22 mouse cellular contexts compared by ENCODE assay signal in the genomic region with DNA sequence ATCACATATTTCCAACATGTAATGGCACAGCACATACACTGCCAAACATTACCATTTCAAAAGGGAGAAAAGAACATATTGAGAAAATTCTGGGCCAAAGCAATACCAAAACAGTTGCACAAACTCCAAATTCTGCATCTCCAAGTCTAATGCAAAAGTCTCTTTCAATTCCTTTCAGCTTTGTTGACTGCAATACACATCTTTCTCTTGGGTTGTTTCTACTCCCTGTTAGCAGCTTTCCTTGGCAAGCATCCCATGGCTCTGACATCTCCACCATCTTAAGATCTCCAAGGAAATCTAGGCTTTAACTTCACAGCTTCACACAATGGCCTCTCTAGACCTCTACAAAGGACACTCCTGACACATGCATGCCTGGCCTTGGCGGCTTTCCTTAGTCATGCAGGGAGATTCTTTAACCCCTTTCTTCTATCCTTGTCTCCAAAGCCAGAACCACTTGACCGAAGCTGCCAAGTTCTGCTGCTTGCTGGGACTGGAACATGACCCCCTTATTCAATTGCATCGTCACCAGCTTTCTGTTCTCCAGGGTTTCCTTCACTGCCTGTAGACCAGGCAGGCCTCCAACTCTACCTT.
DNase-seq lines count a peak whose midpoint lies in the region; ATAC-seq and TF ChIP-seq lines count a peak whose summit lies in the region.
"Had no signal": no experiment of that assay in that cellular context is flagged by ENCODE, and none has a peak within 500 bp of the region (broad histone marks: within the 10 kb centered on the region; RNA-seq: fewer than 3 reads in every experiment).

No protein-coding gene starts in this region.

- H3K36me3 ChIP-seq in embryonic facial prominence, embryonic 14.5 days (ENCODE audit: control insufficient read depth, insufficient read depth, low read length) = no peaks in the 10 kb centered on the region
- no peaks in the 10 kb centered on the region for H3K36me3 ChIP-seq in embryonic facial prominence, embryonic 10.5 days (replicated peaks)
- H3K36me3 ChIP-seq in liver, postnatal 0 days (replicated peaks; ENCODE audit: insufficient read depth, low read length) = no peaks in the 10 kb centered on the region
- H3K36me3 ChIP-seq: hindbrain, embryonic 13.5 days; intestine, embryonic 15.5 days; liver, embryonic 13.5 days; lung, embryonic 15.5 days; midbrain, embryonic 10.5 days had no signal

- TF ChIP-seq EP300 in liver, postnatal 0 days (IDR thresholded peaks at IDR 0.05; ENCODE audit: low read depth) = no peak

- no peak overlapping the region for H3K4me2 ChIP-seq in embryonic facial prominence, embryonic 14.5 days (ENCODE audit: low read depth, low read length)
- H3K4me2 ChIP-seq in liver, postnatal 0 days (ENCODE audit: low read depth, low read length) = no peak overlapping the region
- H3K4me2 ChIP-seq: heart, embryonic 11.5 days; hindbrain, embryonic 13.5 days; intestine, embryonic 15.5 days; limb, embryonic 13.5 days; liver, embryonic 13.5 days; lung, embryonic 15.5 days had no signal

- no peak overlapping the region for H3K9ac ChIP-seq in embryonic facial prominence, embryonic 14.5 days (ENCODE audit: low read depth, low read length)
- no peak overlapping the region for H3K9ac ChIP-seq in liver, postnatal 0 days (replicated peaks)
- H3K9ac ChIP-seq: hindbrain, embryonic 13.5 days; intestine, embryonic 15.5 days; limb, embryonic 13.5 days; liver, embryonic 13.5 days; lung, embryonic 15.5 days had no signal

- H3K27me3 ChIP-seq in embryonic facial prominence, embryonic 14.5 days (replicated peaks; ENCODE audit: control insufficient read depth, insufficient read depth, low read length) = no peaks in the 10 kb centered on the region
- H3K27me3 ChIP-seq in embryonic facial prominence, embryonic 10.5 days (replicated peaks; ENCODE audit: low read depth, poor library complexity, severe bottlenecking) = no peaks in the 10 kb centered on the region
- H3K27me3 ChIP-seq in liver, postnatal 0 days (ENCODE audit: insufficient read depth, low read length) = no peaks in the 10 kb centered on the region
- H3K27me3 ChIP-seq: hindbrain, embryonic 13.5 days; intestine, embryonic 15.5 days; limb, embryonic 13.5 days; liver, embryonic 13.5 days; lung, embryonic 15.5 days had no signal

- 83% methylated on average over 3 of the region's 3 CpGs for WGBS in embryonic facial prominence, embryonic 14.5 days
- 89% methylated on average over 3 of the region's 3 CpGs for WGBS in embryonic facial prominence, embryonic 10.5 days
- WGBS in liver, postnatal 0 days (ENCODE audit: insufficient replicate concordance) = 89% methylated on average over 3 of the region's 3 CpGs

- no peaks in the 10 kb centered on the region for H3K9me3 ChIP-seq in embryonic facial prominence, embryonic 14.5 days (ENCODE audit: control insufficient read depth, low read length)
- no peaks in the 10 kb centered on the region for H3K9me3 ChIP-seq in embryonic facial prominence, embryonic 10.5 days
- H3K9me3 ChIP-seq in liver, postnatal 0 days (ENCODE audit: low read length) = no peaks in the 10 kb centered on the region
- H3K9me3 ChIP-seq: hindbrain, embryonic 13.5 days; intestine, embryonic 15.5 days; limb, embryonic 13.5 days; liver, embryonic 13.5 days; lung, embryonic 15.5 days; midbrain, embryonic 10.5 days had no signal

- no peaks in the 10 kb centered on the region for H3K4me1 ChIP-seq in embryonic facial prominence, embryonic 14.5 days (ENCODE audit: control insufficient read depth, insufficient read depth, low read length)
- H3K4me1 ChIP-seq in embryonic facial prominence, embryonic 10.5 days = peaks cover 9% of the 10 kb centered on the region; the same call in 1 of the 2 replicates
- H3K4me1 ChIP-seq in liver, postnatal 0 days (ENCODE audit: insufficient read depth) = no peaks in the 10 kb centered on the region
- H3K4me1 ChIP-seq: hindbrain, embryonic 13.5 days; intestine, embryonic 15.5 days; lung, embryonic 15.5 days had no signal

- TF ChIP-seq CTCF in layer of hippocampus, adult 2 months (conservative IDR thresholded peaks at IDR 0.05) = no peak
- no peak for TF ChIP-seq CTCF in liver, postnatal 0 days (IDR thresholded peaks at IDR 0.05; ENCODE audit: low read depth)

- no peak overlapping the region for H3K4me3 ChIP-seq in embryonic facial prominence, embryonic 14.5 days (ENCODE audit: low read depth, low read length)
- no peak overlapping the region for H3K4me3 ChIP-seq in embryonic facial prominence, embryonic 10.5 days
- no peak overlapping the region for H3K4me3 ChIP-seq in layer of hippocampus, adult 2 months
- H3K4me3 ChIP-seq in liver, postnatal 0 days (ENCODE audit: low read depth, low read length) = no peak overlapping the region
- H3K4me3 ChIP-seq: hindbrain, embryonic 13.5 days; intestine, embryonic 15.5 days; limb, embryonic 13.5 days; liver, embryonic 13.5 days; lung, embryonic 15.5 days; midbrain, embryonic 10.5 days had no signal

- peak; percentile 29 for DNase-seq in adrenal gland, adult 2 months
- DNase-seq in adrenal gland, postnatal 4 days (ENCODE audit: low spot score in 2 of 2) = no peak
- DNase-seq in embryonic facial prominence, embryonic 14.5 days (ENCODE audit: low spot score) = peak; percentile 22
- DNase-seq in embryonic facial prominence, embryonic 10.5 days (ENCODE audit: low spot score) = no peak
- no peak for DNase-seq in layer of hippocampus, adult 2 months (ENCODE audit: low spot score in 2 of 2)
- DNase-seq in layer of hippocampus, postnatal 36 days = no peak
- peak; percentile 35 to 44 for DNase-seq in cerebellum, postnatal 14 days
- DNase-seq in liver, postnatal 0 days = no peak
- DNase-seq: heart, postnatal 10 days; kidney, adult 9 months; kidney, postnatal 25 days; liver, embryonic 13.5 days; retina, postnatal 1 day had no signal

- no peak for ATAC-seq in embryonic facial prominence, embryonic 14.5 days (ENCODE audit: low read depth)
- ATAC-seq in liver, postnatal 0 days = no peak
- ATAC-seq: forebrain, embryonic 14.5 days; intestine, embryonic 15.5 days had no signal

- H3K27ac ChIP-seq in embryonic facial prominence, embryonic 14.5 days (replicated peaks; ENCODE audit: low read depth, low read length) = no peak overlapping the region
- H3K27ac ChIP-seq in embryonic facial prominence, embryonic 10.5 days (replicated peaks) = no peak overlapping the region
- H3K27ac ChIP-seq in layer of hippocampus, adult 2 months = peak overlapping the region; percentile 28; the same call in 1 of the 2 replicates
- no peak overlapping the region for H3K27ac ChIP-seq in liver, postnatal 0 days (ENCODE audit: low read depth)
- H3K27ac ChIP-seq: hindbrain, embryonic 13.5 days; intestine, embryonic 15.5 days; limb, embryonic 13.5 days; liver, embryonic 13.5 days; lung, embryonic 15.5 days; macrophage; midbrain, embryonic 10.5 days; stomach, postnatal 0 days had no signal

Comparison
In these comparisons a context has a peak if more than half of its experiments do, and no peak if none do; other contexts are left out.
1. DNase-seq: peak in adrenal gland, adult 2 months (single experiment), embryonic facial prominence, embryonic 14.5 days (single experiment) and cerebellum, postnatal 14 days (2 of 2); none in adrenal gland, postnatal 4 days (0 of 2), embryonic facial prominence, embryonic 10.5 days (single experiment), layer of hippocampus, adult 2 months (0 of 2), layer of hippocampus, postnatal 36 days (0 of 2) and liver, postnatal 0 days (single experiment).